Comparison of ENCODE assay signal across 10 mouse cellular contexts in the genomic region with DNA sequence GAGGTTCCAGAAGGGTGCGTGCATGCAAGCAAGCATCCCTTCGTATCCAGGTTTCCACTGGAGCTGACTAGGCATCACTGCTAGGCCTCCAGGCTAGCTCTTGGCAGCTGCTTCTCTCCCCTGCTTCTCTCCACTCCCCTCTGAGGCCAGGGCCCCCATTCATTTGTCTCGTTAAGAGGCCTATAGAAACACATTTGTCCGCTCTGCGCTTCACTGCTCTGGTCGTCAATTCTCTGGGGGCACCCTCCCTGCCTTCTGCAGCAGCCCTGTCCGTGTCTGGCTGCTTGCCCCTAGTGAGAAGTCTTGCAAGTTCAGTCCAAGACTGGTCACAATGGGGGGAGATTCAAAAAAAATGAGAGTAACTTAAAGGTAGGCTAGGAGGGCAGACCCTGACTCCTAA. TPM values are rescaled to one million over a fixed set of nuclear protein-coding genes. Genes with fewer than 3 reads are reported as not detected.
DNase-seq lines count a peak whose midpoint lies in the region; ATAC-seq and TF ChIP-seq lines count a peak whose summit lies in the region.
"Had no signal": no experiment of that assay in that cellular context is flagged by ENCODE, and none has a peak within 500 bp of the region (broad histone marks: within the 10 kb centered on the region; RNA-seq: fewer than 3 reads in every experiment).

No protein-coding gene starts in this region.

- DNase-seq in liver, adult 2 months (ENCODE audit: extremely low read depth, low read depth, low spot score) = no peak
- DNase-seq in liver = no peak
- DNase-seq in embryonic facial prominence, embryonic 14.5 days (ENCODE audit: low spot score) = no peak
- DNase-seq in heart, postnatal 25 days (ENCODE audit: low spot score) = no peak
- no peak for DNase-seq in adrenal gland, adult (ENCODE audit: inconsistent age in 2 of 2, low spot score in 1 of 2)
- DNase-seq in frontal cortex, postnatal 10 days (ENCODE audit: low spot score in 2 of 2) = no peak
- DNase-seq: adrenal gland, postnatal 25 days; cerebellum, postnatal 36 days had no signal

- H3K9me3 ChIP-seq in embryonic facial prominence, embryonic 14.5 days (ENCODE audit: control insufficient read depth, low read length) = no peaks in the 10 kb centered on the region; the same call in 1 of the 2 replicates
- no peaks in the 10 kb centered on the region for H3K9me3 ChIP-seq in intestine, embryonic 15.5 days
- H3K9me3 ChIP-seq in neural tube, embryonic 14.5 days (ENCODE audit: control insufficient read depth, low read length) = no peaks in the 10 kb centered on the region

- no peak for TF ChIP-seq CTCF in liver, adult 2 months (IDR thresholded peaks at IDR 0.05; ENCODE audit: low read depth, low read length)

- peaks cover 53% of the 10 kb centered on the region for H3K4me1 ChIP-seq in liver, adult 2 months (ENCODE audit: control insufficient read depth, insufficient read depth, low read length)
- H3K4me1 ChIP-seq in embryonic facial prominence, embryonic 14.5 days (ENCODE audit: control insufficient read depth, insufficient read depth, low read length) = peaks cover 23% of the 10 kb centered on the region; the same call in 1 of the 2 replicates
- peaks cover 72% of the 10 kb centered on the region for H3K4me1 ChIP-seq in intestine, embryonic 15.5 days (replicated peaks)
- H3K4me1 ChIP-seq in neural tube, embryonic 14.5 days (ENCODE audit: control insufficient read depth, insufficient read depth, low read length) = peaks cover 53% of the 10 kb centered on the region

- no peak for ATAC-seq in embryonic facial prominence, embryonic 14.5 days (ENCODE audit: low read depth)
- ATAC-seq in intestine, embryonic 15.5 days = no peak
- peak; percentile 12; the same call in 1 of the 2 replicates for ATAC-seq in neural tube, embryonic 14.5 days (ENCODE audit: low read depth)

- TF ChIP-seq POLR2A in liver, adult 2 months (IDR thresholded peaks at IDR 0.05; ENCODE audit: extremely low read depth, insufficient read depth, low read length) = no peak

- no peaks in the 10 kb centered on the region for H3K36me3 ChIP-seq in liver, adult 2 months (ENCODE audit: control insufficient read depth, insufficient read depth, low read length)
- peaks cover 72% of the 10 kb centered on the region for H3K36me3 ChIP-seq in embryonic facial prominence, embryonic 14.5 days (ENCODE audit: control insufficient read depth, insufficient read depth, low read length)
- peaks cover 17% of the 10 kb centered on the region; the same call in 1 of the 2 replicates for H3K36me3 ChIP-seq in intestine, embryonic 15.5 days
- H3K36me3 ChIP-seq in neural tube, embryonic 14.5 days (ENCODE audit: control insufficient read depth, insufficient read depth, low read length) = peaks cover 11% of the 10 kb centered on the region; the same call in 1 of the 2 replicates

- peak overlapping the region; percentile 85 for H3K27ac ChIP-seq in liver, adult 2 months (replicated peaks; ENCODE audit: insufficient read depth, low read depth, low read length)
- H3K27ac ChIP-seq in embryonic facial prominence, embryonic 14.5 days (replicated peaks; ENCODE audit: low read depth, low read length) = peak overlapping the region; percentile 48
- peak overlapping the region; percentile 17; the same call in 1 of the 2 replicates for H3K27ac ChIP-seq in intestine, embryonic 15.5 days
- no peak overlapping the region for H3K27ac ChIP-seq in neural tube, embryonic 14.5 days (ENCODE audit: low read depth, low read length)

- no peak overlapping the region for H3K9ac ChIP-seq in liver, adult 2 months (ENCODE audit: low read depth, low read length)
- H3K9ac ChIP-seq in embryonic facial prominence, embryonic 14.5 days (ENCODE audit: low read depth, low read length) = no peak overlapping the region
- H3K9ac ChIP-seq in intestine, embryonic 15.5 days = no peak overlapping the region
- no peak overlapping the region for H3K9ac ChIP-seq in neural tube, embryonic 14.5 days (replicated peaks; ENCODE audit: low read depth, low read length)

- H3K4me2 ChIP-seq in embryonic facial prominence, embryonic 14.5 days (ENCODE audit: low read depth, low read length) = no peak overlapping the region
- no peak overlapping the region for H3K4me2 ChIP-seq in intestine, embryonic 15.5 days (replicated peaks)
- no peak overlapping the region for H3K4me2 ChIP-seq in neural tube, embryonic 14.5 days (ENCODE audit: low read depth, low read length)

- H3K79me2 ChIP-seq in liver, adult 2 months (ENCODE audit: control insufficient read depth, insufficient read depth, low read length) = peaks cover 24% of the 10 kb centered on the region; the same call in 1 of the 2 replicates

- 58% methylated on average over 7 of the region's 7 CpGs for WGBS in liver, adult 2 months
- WGBS in embryonic facial prominence, embryonic 14.5 days = 45% methylated on average over 7 of the region's 7 CpGs
- 52% methylated on average over 7 of the region's 7 CpGs for WGBS in intestine, embryonic 15.5 days
- WGBS in neural tube, embryonic 14.5 days = 6% methylated on average over 7 of the region's 7 CpGs

- no peak overlapping the region for H3K4me3 ChIP-seq in liver, adult 2 months (ENCODE audit: insufficient read depth, low read depth, low read length)
- no peak overlapping the region for H3K4me3 ChIP-seq in embryonic facial prominence, embryonic 14.5 days (ENCODE audit: low read depth, low read length)
- no peak overlapping the region for H3K4me3 ChIP-seq in intestine, embryonic 15.5 days (replicated peaks)
- no peak overlapping the region for H3K4me3 ChIP-seq in neural tube, embryonic 14.5 days (ENCODE audit: low read depth, low read length)

- H3K27me3 ChIP-seq in liver, adult 2 months (ENCODE audit: control insufficient read depth, insufficient read depth, low read length) = no peaks in the 10 kb centered on the region
- H3K27me3 ChIP-seq in embryonic facial prominence, embryonic 14.5 days (replicated peaks; ENCODE audit: control insufficient read depth, insufficient read depth, low read length) = no peaks in the 10 kb centered on the region
- H3K27me3 ChIP-seq in intestine, embryonic 15.5 days (replicated peaks) = no peaks in the 10 kb centered on the region
- no peaks in the 10 kb centered on the region for H3K27me3 ChIP-seq in neural tube, embryonic 14.5 days (ENCODE audit: control insufficient read depth, insufficient read depth, low read length)

- intact Hi-C loops in heart, postnatal 25 days (cut with DNase I) = loop anchor here (5.0 kb wide), 1 partner anchor 122 kb away; no protein-coding TSS in a partner anchor

RNA-seq across cellular contexts. Expression of gene Ptprf, which starts 16.7 kb away (rescaled TPM):
- 40.1 and 67.4 TPM in 2 replicates for total RNA-seq in liver, adult 2 months (2014; rRNA removed)
- polyA plus RNA-seq in liver, adult 2 months (2012; rRNA removed) = 89.8 and 101 TPM in 2 replicates
- polyA plus RNA-seq in embryonic facial prominence, embryonic 14.5 days (2014; fragmentation: Nextera tagmentation; extraction: Ambion mirVana) = 59.8 and 66.8 TPM in 2 replicates
- 57.7 and 62.4 TPM in 2 replicates for polyA plus RNA-seq in intestine, embryonic 15.5 days (2015; fragmentation: Nextera tagmentation; extraction: Ambion mirVana)
- polyA plus RNA-seq in neural tube, embryonic 14.5 days (2014; fragmentation: Nextera tagmentation; extraction: Ambion mirVana) = 52.4 and 66.7 TPM in 2 replicates
- 10 to 100 TPM in 1 of 2 experiments, 1 to 10 TPM in 1; 9.8 to 10.2 TPM for total RNA-seq in heart, postnatal 25 days (2021)
